Mouse (Mus musculus): ENCODE measurements at regions not wholly inside any gene's neighbourhood (a gene's known extent, or its start where the extent isn't known, plus 50 kb on each side); places are given as distances from the start of the nearest gene placed in this dataset.
"Not testable (repeated sequence)": the region's sequence is repeated elsewhere in the genome, so short reads cannot be mapped to it uniquely, and the experiment has no call there.

- no peaks in the 10 kb centered on the region for H3K79me2 ChIP-seq (ENCODE audit: control insufficient read depth, insufficient read depth)
- H3K4me3 ChIP-seq: no peak overlapping the region
- H3K36me3 ChIP-seq (ENCODE audit: control insufficient read depth, insufficient read depth): no peaks in the 10 kb centered on the region
- no peak overlapping the region for H3ac ChIP-seq (ENCODE audit: control insufficient read depth, insufficient read length)
- H3K4me2 ChIP-seq (ENCODE audit: low read depth): no peak overlapping the region
- no peaks in the 10 kb centered on the region for H3K27me3 ChIP-seq (ENCODE audit: control insufficient read depth, insufficient read depth, insufficient read length)
- no peak for TF ChIP-seq TCF3 (IDR thresholded peaks at IDR 0.05; ENCODE audit: insufficient read length, low read depth)
- no peak for TF ChIP-seq POLR2AphosphoS2 (IDR thresholded peaks at IDR 0.05; ENCODE audit: insufficient read length, low read depth)
- TF ChIP-seq MYOG (IDR thresholded peaks at IDR 0.05; ENCODE audit: control insufficient read depth in 1 of 3, insufficient read depth in 1 of 3, insufficient read length in 2 of 3, low read depth in 2 of 3): no peak
- TF ChIP-seq SRF (IDR thresholded peaks at IDR 0.05; ENCODE audit: control insufficient read depth, insufficient read length, low read depth): no peak
- TF ChIP-seq REST (IDR thresholded peaks at IDR 0.05; ENCODE audit: insufficient read depth, insufficient read length): no peak
- TF ChIP-seq E2F4 (IDR thresholded peaks at IDR 0.05; ENCODE audit: insufficient read depth): no peak
- no peak for TF ChIP-seq MAX (IDR thresholded peaks at IDR 0.05; ENCODE audit: low read depth)
- no peak for TF ChIP-seq TCF12 (IDR thresholded peaks at IDR 0.05; ENCODE audit: insufficient read depth, poor library complexity, severe bottlenecking)
- TF ChIP-seq MYOD1 (IDR thresholded peaks at IDR 0.05; ENCODE audit: control insufficient read depth in 1 of 3, insufficient read length in 2 of 3, low read depth in 2 of 3): no peak
- no peak for TF ChIP-seq USF1 (IDR thresholded peaks at IDR 0.05; ENCODE audit: low read depth)
- no peak for TF ChIP-seq POLR2A (IDR thresholded peaks at IDR 0.05; ENCODE audit: insufficient read length, low read depth)
- TF ChIP-seq CEBPB (IDR thresholded peaks at IDR 0.05; ENCODE audit: insufficient read depth, poor library complexity, severe bottlenecking): no peak
Observed at GRCm38 (mm10) chr2:135541930-135542329, 116.9 kb upstream of the Plcb4 start.

- no peak overlapping the region for H3K4me2 ChIP-seq (ENCODE audit: low read depth)
- TF ChIP-seq POLR2A (IDR thresholded peaks at IDR 0.05; ENCODE audit: insufficient read length, low read depth): no peak
- no peak for TF ChIP-seq E2F4 (IDR thresholded peaks at IDR 0.05; ENCODE audit: insufficient read depth)
- H3K79me2 ChIP-seq (ENCODE audit: control insufficient read depth, insufficient read depth): no peaks in the 10 kb centered on the region
- no peaks in the 10 kb centered on the region for H3K27me3 ChIP-seq (ENCODE audit: control insufficient read depth, insufficient read depth, insufficient read length)
- H3ac ChIP-seq (ENCODE audit: control insufficient read depth, insufficient read length): no peak overlapping the region
- no peaks in the 10 kb centered on the region for H3K36me3 ChIP-seq (ENCODE audit: control insufficient read depth, insufficient read depth)
- no peak overlapping the region for H3K4me3 ChIP-seq
Observed at GRCm38 (mm10) chr2:135544882-135545281, 113.9 kb upstream of the Plcb4 start.

- Histone ChIP-seq H3K4me3 (no peak overlapping the region), H3ac (ENCODE audit: control insufficient read depth, insufficient read length) (no peak overlapping the region), H3K36me3 (ENCODE audit: control insufficient read depth, insufficient read depth) (no peaks in the 10 kb centered on the region), H3K79me2 (ENCODE audit: control insufficient read depth, insufficient read depth) (no peaks in the 10 kb centered on the region), H3K4me2 (ENCODE audit: low read depth) (no peak overlapping the region), H3K27me3 (ENCODE audit: control insufficient read depth, insufficient read depth, insufficient read length) (no peaks in the 10 kb centered on the region)
- no peak for TF ChIP-seq USF1 (IDR thresholded peaks at IDR 0.05; ENCODE audit: low read depth)
- no peak for TF ChIP-seq CEBPB (IDR thresholded peaks at IDR 0.05; ENCODE audit: insufficient read depth, poor library complexity, severe bottlenecking)
- TF ChIP-seq POLR2A (IDR thresholded peaks at IDR 0.05; ENCODE audit: insufficient read length, low read depth): no peak
- TF ChIP-seq MYOG (IDR thresholded peaks at IDR 0.05; ENCODE audit: control insufficient read depth in 1 of 3, insufficient read depth in 1 of 3, insufficient read length in 2 of 3, low read depth in 2 of 3): no peak
- TF ChIP-seq TCF12 (IDR thresholded peaks at IDR 0.05; ENCODE audit: insufficient read depth, poor library complexity, severe bottlenecking): no peak
- TF ChIP-seq SRF (IDR thresholded peaks at IDR 0.05; ENCODE audit: control insufficient read depth, insufficient read length, low read depth): no peak
- no peak for TF ChIP-seq MAX (IDR thresholded peaks at IDR 0.05; ENCODE audit: low read depth)
- no peak for TF ChIP-seq MYOD1 (IDR thresholded peaks at IDR 0.05; ENCODE audit: control insufficient read depth in 1 of 3, insufficient read length in 2 of 3, low read depth in 2 of 3)
- TF ChIP-seq TCF3 (IDR thresholded peaks at IDR 0.05; ENCODE audit: insufficient read length, low read depth): no peak
- no peak for TF ChIP-seq REST (IDR thresholded peaks at IDR 0.05; ENCODE audit: insufficient read depth, insufficient read length)
- TF ChIP-seq E2F4 (IDR thresholded peaks at IDR 0.05; ENCODE audit: insufficient read depth): no peak
- no peak for TF ChIP-seq POLR2AphosphoS2 (IDR thresholded peaks at IDR 0.05; ENCODE audit: insufficient read length, low read depth)
Observed at GRCm38 (mm10) chr2:135547966-135548365, 110.8 kb upstream of the Plcb4 start.

GRCm38 (mm10) chr2:135553031-135553430, 105.8 kb upstream of the Plcb4 start:
- Histone ChIP-seq H3ac (ENCODE audit: control insufficient read depth, insufficient read length) (no peak overlapping the region), H3K4me3 (no peak overlapping the region), H3K27me3 (ENCODE audit: control insufficient read depth, insufficient read depth, insufficient read length) (no peaks in the 10 kb centered on the region), H3K79me2 (ENCODE audit: control insufficient read depth, insufficient read depth) (no peaks in the 10 kb centered on the region), H3K36me3 (ENCODE audit: control insufficient read depth, insufficient read depth) (no peaks in the 10 kb centered on the region), H3K4me2 (ENCODE audit: low read depth) (no peak overlapping the region)
- TF ChIP-seq MYOG (IDR thresholded peaks at IDR 0.05; ENCODE audit: control insufficient read depth in 1 of 3, insufficient read depth in 1 of 3, insufficient read length in 2 of 3, low read depth in 2 of 3) (no peak), REST (IDR thresholded peaks at IDR 0.05; ENCODE audit: insufficient read depth, insufficient read length) (no peak), USF1 (IDR thresholded peaks at IDR 0.05; ENCODE audit: low read depth) (no peak), TCF12 (IDR thresholded peaks at IDR 0.05; ENCODE audit: insufficient read depth, poor library complexity, severe bottlenecking) (no peak), MYOD1 (IDR thresholded peaks at IDR 0.05; ENCODE audit: control insufficient read depth in 1 of 3, insufficient read length in 2 of 3, low read depth in 2 of 3) (no peak), CEBPB (IDR thresholded peaks at IDR 0.05; ENCODE audit: insufficient read depth, poor library complexity, severe bottlenecking) (no peak), E2F4 (IDR thresholded peaks at IDR 0.05; ENCODE audit: insufficient read depth) (no peak), SRF (IDR thresholded peaks at IDR 0.05; ENCODE audit: control insufficient read depth, insufficient read length, low read depth) (no peak), MAX (IDR thresholded peaks at IDR 0.05; ENCODE audit: low read depth) (no peak), POLR2A (IDR thresholded peaks at IDR 0.05; ENCODE audit: insufficient read length, low read depth) (no peak), TCF3 (IDR thresholded peaks at IDR 0.05; ENCODE audit: insufficient read length, low read depth) (no peak), POLR2AphosphoS2 (IDR thresholded peaks at IDR 0.05; ENCODE audit: insufficient read length, low read depth) (no peak)

- not testable (repeated sequence) for H3ac ChIP-seq (ENCODE audit: control insufficient read depth, insufficient read length); H3K79me2 ChIP-seq (ENCODE audit: control insufficient read depth, insufficient read depth); H3K36me3 ChIP-seq (ENCODE audit: control insufficient read depth, insufficient read depth); H3K27me3 ChIP-seq (ENCODE audit: control insufficient read depth, insufficient read depth, insufficient read length); H3K4me3 ChIP-seq; H3K4me2 ChIP-seq (ENCODE audit: low read depth)
Observed at GRCm38 (mm10) chr2:135558026-135558425, 100.8 kb upstream of the Plcb4 start.

Data from myocyte (in vitro differentiated cells).